Mouse (Mus musculus): ENCODE measurements at regions not wholly inside any gene's neighbourhood (a gene's known extent, or its start where the extent isn't known, plus 50 kb on each side); places are given as distances from the start of the nearest gene placed in this dataset.

- DNase-seq (ENCODE audit: low spot score in 2 of 2), result no peak
These were observed 408.2 kb upstream of the Jarid2 start for GRCm38 (mm10) chr13:44321009-44321596.

GRCm38 (mm10) chr13:44328416-44328815 is 400.9 kb upstream of the Jarid2 start:
- no peak for DNase-seq (ENCODE audit: low spot score in 2 of 2)

GRCm38 (mm10) chr13:44329161-44329560 is 400.1 kb upstream of the Jarid2 start:
- no peak for DNase-seq (ENCODE audit: low spot score in 2 of 2)

GRCm38 (mm10) chr13:44329701-44330100 is 399.6 kb upstream of the Jarid2 start:
- DNase-seq (ENCODE audit: low spot score in 2 of 2), result no peak

GRCm38 (mm10) chr13:44332716-44333240 is 396.5 kb upstream of the Jarid2 start:
- DNase-seq (ENCODE audit: low spot score in 2 of 2), result no peak

GRCm38 (mm10) chr13:44339061-44339741 is 390.1 kb upstream of the Jarid2 start:
- no peak for DNase-seq (ENCODE audit: low spot score in 2 of 2)

- no peak for DNase-seq (ENCODE audit: low spot score in 2 of 2)
These were observed 384.2 kb upstream of the Jarid2 start for GRCm38 (mm10) chr13:44345094-44345493.

DNA sequence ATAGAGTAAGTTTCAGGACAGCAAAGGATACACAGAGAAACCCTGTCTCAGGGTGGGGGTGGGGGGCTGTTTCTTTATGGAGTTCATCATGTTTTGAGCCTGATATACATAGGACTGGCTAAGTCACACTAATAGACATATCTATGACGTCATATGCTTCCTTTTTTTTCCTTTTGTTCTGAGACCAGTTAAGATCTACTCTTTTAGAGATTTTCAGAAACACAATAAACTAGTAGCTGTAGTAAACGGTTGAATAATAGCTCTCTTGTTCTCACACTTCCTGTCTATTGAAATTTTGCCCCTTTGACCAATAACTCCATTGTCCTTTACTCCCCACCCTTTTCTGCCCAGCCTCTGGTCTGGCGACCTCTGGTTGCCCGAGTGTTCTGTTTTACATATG is 382.6 kb upstream of the Jarid2 start:
- DNase-seq (ENCODE audit: low spot score in 2 of 2), result no peak

DNA sequence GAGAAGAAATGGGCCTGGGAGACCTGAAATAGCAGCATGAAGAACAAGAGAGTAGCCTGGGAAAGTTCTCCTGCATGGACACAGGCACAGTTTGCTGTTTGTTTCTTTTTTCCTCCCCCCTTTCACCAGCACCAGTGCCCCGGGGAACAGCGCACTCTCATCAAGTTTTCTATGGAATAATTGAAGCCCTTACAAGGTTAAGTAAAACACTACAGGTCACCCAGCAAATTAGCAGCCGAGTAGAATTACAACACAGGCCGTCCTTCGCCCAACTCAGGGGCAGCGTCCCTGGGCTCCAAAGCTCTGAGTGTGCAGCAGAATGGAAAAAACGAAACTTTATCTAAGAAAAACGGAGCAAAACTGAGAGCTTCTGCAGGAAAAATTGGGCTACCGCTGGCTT is 381.6 kb upstream of the Jarid2 start:
- no peak for DNase-seq (ENCODE audit: low spot score in 2 of 2)

GRCm38 (mm10) chr13:44353899-44354298 is 375.4 kb upstream of the Jarid2 start:
- no peak for DNase-seq (ENCODE audit: low spot score in 2 of 2)

GRCm38 (mm10) chr13:44355771-44356221 is 373.5 kb upstream of the Jarid2 start:
- no peak for DNase-seq (ENCODE audit: low spot score in 2 of 2)

- DNase-seq (ENCODE audit: low spot score in 2 of 2), result no peak
These were observed 372.3 kb upstream of the Jarid2 start for GRCm38 (mm10) chr13:44356981-44357380.

- DNase-seq (ENCODE audit: low spot score in 2 of 2), result no peak
These were observed 369.9 kb upstream of the Jarid2 start for GRCm38 (mm10) chr13:44359344-44359743.

DNA sequence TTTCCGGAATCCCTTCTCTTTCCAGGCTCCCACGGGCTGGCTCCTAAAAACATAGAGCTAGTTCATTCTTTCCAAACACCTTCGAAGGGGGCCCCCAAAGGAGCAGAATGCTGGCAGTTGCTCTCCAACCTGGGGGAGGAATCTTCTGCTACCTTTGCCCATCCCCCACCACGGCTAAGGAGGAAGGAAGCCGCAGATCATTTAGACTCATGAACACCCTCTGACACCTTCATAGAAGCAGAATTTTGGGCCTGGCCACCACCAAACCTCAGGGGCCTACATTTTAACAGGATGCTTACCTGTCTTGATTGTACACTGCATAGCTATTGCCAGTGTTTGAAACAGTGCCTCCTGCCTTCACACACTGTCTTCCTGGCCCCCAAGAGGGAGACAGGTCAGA is 369.3 kb upstream of the Jarid2 start:
- DNase-seq (ENCODE audit: low spot score in 2 of 2), result no peak

- no peak for DNase-seq (ENCODE audit: low spot score in 2 of 2)
These were observed 368.5 kb upstream of the Jarid2 start for GRCm38 (mm10) chr13:44360725-44361290.

GRCm38 (mm10) chr13:44362293-44363005 is 366.8 kb upstream of the Jarid2 start:
- no peak for DNase-seq (ENCODE audit: low spot score in 2 of 2)

DNA sequence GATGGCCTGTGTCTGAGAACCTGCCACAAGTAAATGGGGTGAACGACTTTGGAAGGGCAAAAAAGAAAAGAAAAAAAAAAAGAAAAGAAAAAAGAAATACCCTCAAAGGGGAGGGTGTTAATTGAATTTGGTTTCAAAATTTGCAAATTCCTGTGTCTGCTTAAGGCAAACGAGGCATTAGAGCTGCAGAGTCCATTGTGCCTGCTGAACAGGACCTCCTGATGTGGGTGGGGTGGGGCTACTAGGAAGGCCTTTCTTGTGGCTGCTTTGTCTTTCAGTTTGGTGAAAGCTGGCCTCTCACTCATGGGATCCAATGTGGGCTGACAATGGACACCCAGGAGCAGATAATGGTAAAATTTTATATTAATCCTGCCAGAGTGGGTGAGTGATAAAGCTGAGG is 366.3 kb upstream of the Jarid2 start:
- DNase-seq (ENCODE audit: low spot score in 2 of 2), result no peak

GRCm38 (mm10) chr13:44369301-44369700 is 360.0 kb upstream of the Jarid2 start:
- no peak for DNase-seq (ENCODE audit: low spot score in 2 of 2)

GRCm38 (mm10) chr13:44372361-44372877 is 356.9 kb upstream of the Jarid2 start:
- DNase-seq (ENCODE audit: low spot score in 2 of 2), result no peak

DNA sequence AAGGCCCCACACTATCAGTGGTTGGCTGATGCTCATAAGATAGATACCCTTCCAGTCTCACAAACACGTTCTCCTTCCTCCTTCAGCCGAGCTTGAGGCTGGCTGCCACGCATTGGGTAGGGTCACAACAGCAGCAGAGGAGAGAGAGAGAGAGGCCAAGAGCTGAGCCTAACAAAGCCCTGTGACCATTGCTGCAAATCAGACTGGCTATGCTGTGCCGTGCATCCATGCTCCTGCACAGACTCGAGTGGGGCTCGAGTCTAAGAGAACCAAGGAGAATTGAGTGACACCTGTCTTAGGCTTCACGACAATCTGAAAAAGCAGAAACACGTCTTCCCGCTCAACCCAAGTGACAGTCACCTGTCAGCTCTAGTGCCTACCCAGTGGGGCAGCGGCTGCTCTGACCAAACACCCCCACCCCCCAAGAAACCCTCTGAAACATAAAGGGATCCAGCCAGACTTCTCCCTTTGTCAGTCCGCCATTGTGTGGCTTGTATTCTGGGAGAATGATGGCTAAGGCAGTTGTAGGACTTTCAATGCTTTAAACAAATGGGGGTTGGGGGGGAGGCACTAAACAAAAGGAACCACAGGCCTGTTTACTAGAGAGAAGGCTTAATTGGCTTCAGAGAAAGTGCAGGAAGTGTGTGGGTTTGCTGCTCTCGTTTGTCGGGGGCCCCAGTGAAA is 353.7 kb upstream of the Jarid2 start:
- no peak for DNase-seq (ENCODE audit: low spot score in 2 of 2)

- DNase-seq (ENCODE audit: low spot score in 2 of 2), result no peak
These were observed 353.1 kb upstream of the Jarid2 start for GRCm38 (mm10) chr13:44376160-44376488.

Measured in layer of hippocampus, postnatal 10 days (tissue).